ENCODE assay signal across 23 mouse cellular contexts in the genomic region with DNA sequence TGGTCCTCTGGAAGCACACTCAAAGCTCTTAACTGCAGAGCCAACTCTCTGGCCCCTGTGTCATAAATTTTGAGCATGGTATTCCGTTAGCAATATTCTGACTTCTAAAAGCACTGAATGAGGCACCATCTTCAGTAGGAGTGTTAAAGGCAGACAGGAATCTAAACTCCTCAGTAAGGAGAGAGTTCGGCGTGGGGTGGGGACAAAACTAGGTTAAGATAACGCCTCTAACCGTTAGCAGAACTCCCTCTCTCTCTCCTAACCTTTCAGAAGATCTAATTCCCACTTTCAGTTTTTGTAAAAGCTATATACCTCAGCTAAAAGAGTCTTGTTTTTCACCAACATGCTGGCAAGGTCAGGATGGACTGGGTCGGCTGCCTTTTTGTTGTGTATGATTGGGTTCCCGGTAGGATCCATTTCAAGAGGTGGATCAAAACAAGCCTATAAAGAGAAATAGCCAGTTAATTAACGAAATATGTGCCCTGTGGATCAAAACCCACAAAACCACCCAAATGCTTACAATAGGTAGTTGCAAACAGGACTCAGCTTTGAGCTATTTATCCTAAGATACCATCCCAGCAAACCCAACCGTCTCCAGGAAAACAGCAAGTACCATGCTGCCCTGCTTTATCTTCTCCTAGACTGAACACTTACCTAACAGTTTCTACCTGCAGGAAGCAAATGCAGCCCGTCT. TPM values are rescaled to one million over a fixed set of nuclear protein-coding genes. Genes with fewer than 3 reads are reported as not detected.
"Had no signal": no experiment of that assay in that cellular context is flagged by ENCODE, and none has a peak within 500 bp of the region (broad histone marks: within the 10 kb centered on the region; RNA-seq: fewer than 3 reads in every experiment).

No protein-coding gene starts in this region.

- H3K36me3 ChIP-seq: limb, embryonic 15.5 days; midbrain, embryonic 10.5 days; neural tube, embryonic 15.5 days had no signal

- DNase-seq: kidney, adult 11 months; kidney, adult 9 months; kidney, postnatal 4 days; lung, embryonic 14.5 days; lung, postnatal 10 days; lung, postnatal 4 days; midbrain, embryonic 14.5 days; right cerebral cortex, adult 18-20 months had no signal

- H3K9ac ChIP-seq: limb, embryonic 15.5 days; lung, embryonic 14.5 days; neural tube, embryonic 15.5 days had no signal

- H3K27me3 ChIP-seq: limb, embryonic 15.5 days; neural tube, embryonic 15.5 days had no signal

- H3K4me3 ChIP-seq: left cerebral cortex, adult 2 months; limb, embryonic 15.5 days; midbrain, embryonic 10.5 days; myocyte; neural tube, embryonic 15.5 days had no signal

- H3K9me3 ChIP-seq: limb, embryonic 15.5 days; midbrain, embryonic 10.5 days; neural tube, embryonic 15.5 days had no signal

- H3K27ac ChIP-seq: kidney, postnatal 0 days; left cerebral cortex, adult 2 months; limb, embryonic 15.5 days; midbrain, embryonic 10.5 days; neural tube, embryonic 15.5 days; stomach, postnatal 0 days had no signal

- H3K4me1 ChIP-seq: limb, embryonic 15.5 days; midbrain, embryonic 10.5 days; neural tube, embryonic 15.5 days had no signal

- H3K4me2 ChIP-seq: limb, embryonic 15.5 days; lung, embryonic 14.5 days; neural tube, embryonic 15.5 days had no signal

RNA-seq across cellular contexts. Expression of gene Tex21, which starts 7.3 kb away (rescaled TPM):
- total RNA-seq: layer of hippocampus, adult 8-10 months; layer of hippocampus, postnatal 25 days; left cerebral cortex, adult 2 months; left cerebral cortex, postnatal 14 days; megakaryocyte, adult 5-6 weeks had no signal
- polyA plus RNA-seq: intestine, embryonic 14.5 days; limb, embryonic 11.5 days; limb, embryonic 15.5 days; lung, embryonic 14.5 days; midbrain, embryonic 10.5 days; midbrain, embryonic 14.5 days; myocyte; neural tube, embryonic 11.5 days; neural tube, embryonic 15.5 days; stomach, postnatal 0 days; urinary bladder, adult 2 months had no signal
